Mouse (Mus musculus): ENCODE measurements around the gene Klhl42.

DNA sequence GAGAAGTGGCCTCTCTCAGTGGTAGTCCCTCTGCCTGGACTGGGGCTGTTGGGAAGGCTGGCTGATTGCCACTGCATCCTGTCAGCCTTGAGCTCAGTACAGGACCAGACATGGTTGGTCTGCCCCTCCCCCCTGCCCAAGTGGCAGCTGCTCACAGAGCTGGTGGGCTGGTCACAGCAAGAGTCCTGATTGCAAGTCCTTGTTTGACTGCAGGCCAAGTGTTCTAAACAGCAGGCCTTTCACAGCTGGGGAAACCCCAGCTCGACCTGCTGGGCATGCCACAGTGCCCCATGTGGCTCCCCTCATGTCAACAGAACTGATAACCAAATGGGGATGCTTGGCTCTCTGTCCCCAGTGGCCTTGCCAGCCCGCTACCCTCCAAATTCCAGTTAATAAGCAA lies 54.1 kb downstream of the Klhl42 start:
- TF ChIP-seq CTCF (IDR thresholded peaks at IDR 0.05; ENCODE audit: low read depth), result no peak
- TF ChIP-seq EP300 (IDR thresholded peaks at IDR 0.05; ENCODE audit: low read depth), result no peak
